Comparison of ENCODE assay signal across 8 mouse cellular contexts in genomic region chr4:120665782-120666181, GRCm38 (mm10). TPM values are rescaled to one million over a fixed set of nuclear protein-coding genes. Genes with fewer than 3 reads are reported as not detected.
A peak's percentile ranks its signal among the peaks of the same experiment; 100 is the strongest.
DNase-seq lines count a peak whose midpoint lies in the region; ATAC-seq and TF ChIP-seq lines count a peak whose summit lies in the region.

No protein-coding gene starts in this region.

- H3K27ac ChIP-seq in heart, embryonic 13.5 days (replicated peaks): peak overlapping the region; percentile 67
- no peak overlapping the region for H3K27ac ChIP-seq in heart, adult 2 months
- H3K27ac ChIP-seq in kidney, postnatal 0 days: no peak overlapping the region

- no peaks in the 10 kb centered on the region for H3K36me3 ChIP-seq in heart, embryonic 13.5 days
- H3K36me3 ChIP-seq in heart, adult 2 months (ENCODE audit: control insufficient read depth, insufficient read depth, low read length): no peaks in the 10 kb centered on the region
- no peaks in the 10 kb centered on the region for H3K36me3 ChIP-seq in kidney, postnatal 0 days (ENCODE audit: insufficient read depth, low read length)

- intact Hi-C loops in heart, adult 2 months (cut with DNase I): loop anchor here (2.0 to 5.0 kb wide), 2 partner anchors 51 to 73 kb away; no protein-coding TSS in a partner anchor

- DNase-seq in heart, adult 2 months: no peak
- DNase-seq in urinary bladder, postnatal 14 days (ENCODE audit: low spot score): peak; percentile 44
- DNase-seq in urinary bladder, postnatal 10 days (ENCODE audit: low spot score): no peak
- peak; percentile 53 for DNase-seq in kidney, postnatal 0 days (ENCODE audit: low spot score)
- DNase-seq in thymus, postnatal 0 days (ENCODE audit: low spot score): no peak
- no peak for DNase-seq in B cell, adult 2 months
- DNase-seq in urinary bladder, postnatal 25 days (ENCODE audit: low spot score): no peak

- ATAC-seq in heart, embryonic 13.5 days (ENCODE audit: extremely low read depth, insufficient number of reproducible peaks, low FRiP score, low TSS enrichment): no peak
- no peak for ATAC-seq in kidney, postnatal 0 days (replicated peaks; ENCODE audit: low FRiP score, low read depth)

- TF ChIP-seq POLR2A in heart, adult 2 months (IDR thresholded peaks at IDR 0.05; ENCODE audit: insufficient read depth, low read depth, low read length): no peak

- peaks cover 25% of the 10 kb centered on the region for H3K27me3 ChIP-seq in heart, embryonic 13.5 days (replicated peaks)
- H3K27me3 ChIP-seq in heart, adult 2 months (ENCODE audit: control insufficient read depth, insufficient read depth, low read length): no peaks in the 10 kb centered on the region
- H3K27me3 ChIP-seq in kidney, postnatal 0 days (ENCODE audit: insufficient read depth, low read length): no peaks in the 10 kb centered on the region

- TF ChIP-seq CTCF in heart, adult 2 months (IDR thresholded peaks at IDR 0.05): no peak
- no peak for TF ChIP-seq CTCF in kidney, postnatal 0 days (IDR thresholded peaks at IDR 0.05; ENCODE audit: low read depth)

- WGBS in heart, embryonic 13.5 days: 70% methylated on average over 7 of the region's 7 CpGs
- WGBS in heart, adult 2 months: 79% methylated on average over 7 of the region's 7 CpGs
- WGBS in kidney, postnatal 0 days: 25% methylated on average over 7 of the region's 7 CpGs

- H3K9me3 ChIP-seq in heart, embryonic 13.5 days: no peaks in the 10 kb centered on the region
- no peaks in the 10 kb centered on the region for H3K9me3 ChIP-seq in kidney, postnatal 0 days (replicated peaks; ENCODE audit: low read length)

- no peak overlapping the region for H3K9ac ChIP-seq in heart, embryonic 13.5 days
- no peak overlapping the region for H3K9ac ChIP-seq in heart, adult 2 months (ENCODE audit: low read depth, low read length)
- H3K9ac ChIP-seq in kidney, postnatal 0 days (ENCODE audit: low read depth, low read length): no peak overlapping the region

- peak overlapping the region; percentile 74 for H3K4me3 ChIP-seq in heart, embryonic 13.5 days
- H3K4me3 ChIP-seq in heart, adult 2 months: no peak overlapping the region
- no peak overlapping the region for H3K4me3 ChIP-seq in kidney, postnatal 0 days (replicated peaks; ENCODE audit: low read depth, low read length)

- peaks cover 38% of the 10 kb centered on the region for H3K4me1 ChIP-seq in heart, embryonic 13.5 days
- no peaks in the 10 kb centered on the region; the same call in 1 of the 2 replicates for H3K4me1 ChIP-seq in heart, adult 2 months (ENCODE audit: control insufficient read depth, insufficient read depth, low read length)
- H3K4me1 ChIP-seq in kidney, postnatal 0 days (replicated peaks; ENCODE audit: insufficient read depth, low read length): peaks cover 4% of the 10 kb centered on the region; the same call in 1 of the 2 replicates

- H3K79me2 ChIP-seq in heart, adult 2 months (replicated peaks; ENCODE audit: control insufficient read depth, insufficient read depth, low read length): no peaks in the 10 kb centered on the region

- TF ChIP-seq EP300 in heart, adult 2 months (IDR thresholded peaks at IDR 0.05; ENCODE audit: insufficient read depth, low read depth, low read length): no peak

- peak overlapping the region; percentile 96 for H3K4me2 ChIP-seq in heart, embryonic 13.5 days
- H3K4me2 ChIP-seq in kidney, postnatal 0 days (ENCODE audit: low read length): peak overlapping the region; percentile 99; the same call in 1 of the 2 replicates

RNA-seq across cellular contexts. Expression of gene Cited4, which starts 0.6 kb away (rescaled TPM):
- 21.8 and 23.7 TPM in 2 replicates for polyA plus RNA-seq in heart, embryonic 13.5 days (2015; fragmentation: Nextera tagmentation; extraction: Ambion mirVana)
- total RNA-seq in heart, adult 2 months (2021): 10 to 100 TPM; 31.6 to 52.2 TPM
- 39.9 and 51.2 TPM in 2 replicates for polyA plus RNA-seq in heart, adult 2 months (2012; rRNA removed)
- polyA plus RNA-seq in kidney, postnatal 0 days (2015; fragmentation: Nextera tagmentation; extraction: Ambion mirVana): 17.5 and 17.9 TPM in 2 replicates
- polyA plus RNA-seq in thymus, postnatal 0 days (2015; fragmentation: Nextera tagmentation; extraction: Ambion mirVana): 3.8 and 4.1 TPM in 2 replicates

Comparison
In these comparisons a context has a peak if more than half of its experiments do, and no peak if none do; other contexts are left out.
1. DNase-seq: peak in urinary bladder, postnatal 14 days (single experiment) and kidney, postnatal 0 days (single experiment); none in heart, adult 2 months (0 of 2), urinary bladder, postnatal 10 days (single experiment), thymus, postnatal 0 days (single experiment), B cell, adult 2 months (0 of 2) and urinary bladder, postnatal 25 days (single experiment).